ENCODE assay signal across 17 mouse cellular contexts in genomic region chr6:106462403-106462802, GRCm38 (mm10).
"Had no signal": no experiment of that assay in that cellular context is flagged by ENCODE, and none has a peak within 500 bp of the region (broad histone marks: within the 10 kb centered on the region; RNA-seq: fewer than 3 reads in every experiment).

No protein-coding gene starts in this region.

- ATAC-seq: hindbrain, postnatal 0 days; intestine, embryonic 16.5 days; liver, embryonic 12.5 days had no signal

- DNase-seq: gastrocnemius, postnatal 14 days; gastrocnemius, postnatal 36 days; heart, adult 11 months; heart, adult 2 months; heart, postnatal 14 days; heart, postnatal 36 days; kidney, adult 11 months; kidney, adult 2 months; kidney, adult 9 months; kidney, postnatal 14 days; kidney, postnatal 36 days; layer of hippocampus, adult 9-11 months; layer of hippocampus, postnatal 36 days; left cerebral cortex, postnatal 4 days had no signal
